Mouse (Mus musculus) gastrocnemius, postnatal 25 days (tissue): ENCODE measurements around the gene Lrrc25. TPM values are rescaled to one million over a fixed set of nuclear protein-coding genes. Genes with fewer than 3 reads are reported as not detected.

Experiments used
- DNase-seq: peaks from one replicate; pipeline ENCODE4 v3.0.0; 2022
- total RNA-seq, 2 experiments: library from RNA; stranded (reverse); gene quantifications; 1 replicate in 1 of 2; 2 replicates in 1 of 2; pipeline ENCODE4 v1.2.3; 2021

Lrrc25 gene
- total RNA-seq, 2 experiments from 2014 or later = 0.54 to 0.56 TPM

DNA sequence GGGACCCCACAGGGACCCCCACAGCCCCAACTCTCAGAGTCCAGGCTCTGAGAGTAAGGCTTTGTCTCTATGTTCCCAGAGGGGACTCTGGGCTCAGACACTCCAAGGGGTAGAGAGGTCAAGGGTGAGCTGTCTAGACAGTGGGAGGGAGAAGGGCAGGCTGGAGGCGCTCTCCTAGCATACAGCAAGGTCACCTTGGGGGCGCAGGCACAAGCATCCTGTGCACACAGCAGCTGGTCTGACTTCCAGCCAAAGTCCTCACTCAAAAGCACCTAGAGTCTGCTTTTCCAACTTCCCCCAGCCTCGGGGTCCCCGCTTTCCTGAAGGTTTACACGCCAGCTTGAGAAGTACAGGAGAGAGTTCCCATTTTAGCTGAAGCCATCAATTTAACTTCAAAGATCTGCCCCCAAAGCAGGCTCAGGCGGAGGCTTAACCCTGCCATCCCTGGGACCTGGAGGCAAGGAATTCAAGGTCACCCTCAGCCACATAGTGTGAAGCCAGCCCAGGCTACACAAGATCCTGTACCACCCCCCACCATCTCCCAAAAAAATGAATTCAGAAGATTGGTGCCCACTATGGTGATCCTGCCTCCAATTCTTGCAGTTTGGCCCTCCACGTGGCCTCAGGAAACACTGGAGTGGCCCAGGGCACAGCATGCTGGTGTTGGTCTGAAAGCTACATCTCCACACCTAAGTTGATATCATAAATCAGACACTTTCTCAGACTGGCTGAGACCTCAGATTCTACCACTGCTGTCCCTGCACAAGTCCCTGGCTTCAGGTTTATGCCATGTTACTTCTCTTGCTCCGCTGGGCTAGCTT is 31.6 kb downstream of the Lrrc25 start:
- no peak for DNase-seq

DNA sequence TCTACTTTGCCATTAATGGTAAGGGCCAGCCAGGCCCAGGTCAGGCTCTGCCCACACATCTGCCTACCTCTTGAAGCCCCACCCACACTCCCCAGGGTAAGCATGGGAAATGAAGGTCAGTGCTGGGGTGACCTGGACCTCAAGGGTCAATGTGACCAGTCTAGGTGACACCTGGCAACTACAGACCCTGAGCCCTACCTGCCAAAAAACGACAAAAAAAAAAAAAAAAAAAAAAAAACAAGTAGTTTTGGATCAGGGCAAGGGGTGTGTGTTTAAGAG is 32.1 kb downstream of the Lrrc25 start:
- no peak for DNase-seq

DNA sequence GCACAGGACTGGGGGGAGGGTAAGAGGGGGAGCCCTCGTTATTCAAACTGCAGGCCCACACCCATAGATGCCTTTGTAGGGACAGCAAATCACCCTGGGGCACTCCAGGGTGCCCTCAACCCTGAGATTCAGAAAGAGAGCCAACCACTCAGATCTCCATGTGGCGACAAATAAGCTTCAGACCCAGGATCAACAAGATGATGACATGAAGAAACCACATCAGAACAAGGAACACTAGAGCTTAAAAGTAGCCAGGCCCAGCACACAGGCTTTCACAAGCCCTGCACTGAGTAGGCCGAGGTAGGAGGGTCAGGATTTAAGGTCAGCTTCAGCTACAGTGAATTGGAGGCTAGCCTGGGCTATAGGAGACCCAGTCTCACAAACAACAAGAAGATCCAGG is 33.0 kb downstream of the Lrrc25 start:
- no peak for DNase-seq

DNA sequence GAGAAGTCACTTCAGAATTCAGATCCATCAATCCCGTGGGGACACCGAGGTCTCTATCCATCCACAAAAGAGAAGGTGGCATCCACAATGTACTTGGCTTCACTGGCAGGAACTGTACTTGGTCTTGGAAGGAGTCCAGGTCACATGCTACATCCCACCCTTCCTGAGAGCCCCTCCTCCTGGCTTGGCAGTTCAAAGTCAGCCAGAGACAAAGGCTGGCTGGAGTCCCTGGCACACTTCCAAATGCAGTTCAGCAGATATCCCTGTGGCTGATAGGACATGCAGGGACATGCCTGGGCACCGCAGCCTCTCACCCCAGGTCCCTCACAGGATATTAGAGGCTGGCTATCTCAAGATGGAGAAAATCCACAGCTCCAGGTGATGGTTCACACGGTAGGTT is 33.4 kb downstream of the Lrrc25 start:
- peak; percentile 70 for DNase-seq

DNA sequence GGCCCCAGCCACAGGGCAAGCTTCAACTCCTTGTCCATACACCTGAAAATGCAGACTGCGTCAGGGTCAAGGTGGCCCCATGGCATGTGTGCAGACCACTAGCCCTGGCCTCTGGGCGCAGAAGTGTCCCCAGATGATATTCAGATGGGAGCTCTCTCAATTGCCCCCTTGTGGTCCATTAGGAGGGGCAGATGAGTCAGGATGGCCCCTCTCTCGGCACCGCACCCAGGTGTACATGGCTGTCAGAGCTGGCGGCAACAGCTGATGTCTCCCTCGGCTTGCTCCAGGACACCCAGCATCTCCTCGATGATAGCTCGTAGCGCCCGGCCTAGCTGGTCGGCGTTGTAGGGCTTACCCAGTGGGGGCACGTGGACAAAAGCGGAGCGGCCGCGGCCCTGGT is 34.4 kb downstream of the Lrrc25 start:
- DNase-seq = no peak

DNA sequence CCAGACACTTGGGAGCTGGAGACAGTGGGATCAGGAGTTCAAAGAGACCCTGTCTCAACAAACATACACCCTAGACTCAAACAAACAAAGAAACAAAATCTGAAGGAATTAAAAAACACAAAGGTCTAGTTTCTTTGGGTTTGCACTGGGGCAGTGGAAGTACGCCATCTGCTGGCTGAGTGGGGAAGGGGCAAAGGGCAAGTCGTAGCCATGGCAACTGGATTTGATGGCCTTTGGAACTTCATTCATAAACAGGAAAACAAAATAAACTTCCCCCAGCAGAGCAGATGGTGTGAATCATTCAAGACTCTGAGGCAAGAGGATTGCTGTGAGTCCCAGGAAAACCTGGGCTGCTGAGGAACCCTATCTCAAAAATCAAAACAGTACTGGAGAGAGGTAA is 37.3 kb downstream of the Lrrc25 start:
- no peak for DNase-seq

DNA sequence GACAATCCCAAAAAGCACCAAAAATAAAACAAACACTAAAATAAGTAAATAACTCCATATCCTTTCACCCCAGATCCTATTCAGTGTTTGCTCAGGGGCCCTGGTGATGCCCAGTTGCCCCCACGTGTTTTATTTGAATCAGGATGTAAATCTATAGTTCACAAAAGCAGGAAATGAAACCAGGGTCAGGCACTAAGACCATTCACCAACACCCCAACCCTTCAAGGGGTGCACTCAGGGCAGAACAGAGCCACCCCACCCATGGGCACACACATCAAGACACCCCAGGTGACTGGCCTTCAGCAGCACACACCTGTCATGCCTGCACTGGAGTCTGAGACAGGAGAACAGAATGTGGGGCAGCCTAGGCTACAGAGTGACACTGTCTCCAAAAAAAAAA is 38.2 kb downstream of the Lrrc25 start:
- no peak for DNase-seq

DNA sequence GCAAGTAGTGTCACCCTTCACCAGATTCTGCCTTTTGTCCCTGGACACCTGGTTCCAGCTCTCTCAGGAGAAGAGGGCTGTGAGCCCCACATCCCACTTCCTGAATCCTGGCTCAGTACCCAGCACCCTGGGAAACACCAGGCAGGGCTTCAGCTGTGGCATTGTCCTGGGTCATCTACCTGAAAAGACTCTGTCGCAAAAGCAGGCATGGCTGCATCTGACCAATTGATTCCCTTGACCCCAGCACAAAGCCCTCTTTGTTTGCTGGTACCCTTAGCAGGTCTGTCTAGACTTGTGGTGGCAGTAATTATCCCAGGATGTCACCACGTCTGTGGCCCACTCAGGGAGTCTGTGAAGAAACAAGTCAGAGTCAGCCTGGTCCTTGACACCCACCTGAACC is 39.5 kb downstream of the Lrrc25 start:
- no peak for DNase-seq

DNA sequence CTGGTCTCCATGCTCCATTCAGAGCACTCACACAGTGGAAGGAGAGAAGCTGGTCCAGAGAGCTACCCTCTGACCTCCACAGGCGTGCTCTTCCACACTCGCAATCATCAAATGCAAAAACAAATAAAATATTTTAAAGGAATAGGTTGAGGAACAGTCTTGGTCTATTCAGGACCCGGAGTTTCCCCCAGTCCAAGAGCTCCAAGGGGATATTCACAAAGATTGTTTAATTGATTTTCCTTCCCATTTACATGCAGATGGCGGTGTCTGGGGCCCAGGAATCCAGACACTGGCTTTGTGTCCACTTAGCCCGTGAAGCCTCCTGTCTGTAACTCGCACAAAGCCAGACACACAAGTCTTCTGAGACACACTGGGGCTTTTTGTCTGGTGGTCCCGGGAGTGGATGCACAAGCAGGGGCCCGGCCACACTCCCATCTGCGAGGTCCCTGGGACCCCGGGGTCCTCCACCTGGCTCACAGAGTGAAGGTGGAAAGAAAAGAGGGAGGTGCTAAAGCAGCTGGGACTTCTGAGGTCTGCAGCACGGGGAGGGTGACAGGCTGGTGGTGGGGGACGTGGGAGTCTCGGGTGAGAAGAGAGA is 40.3 kb downstream of the Lrrc25 start:
- no peak for DNase-seq

DNA sequence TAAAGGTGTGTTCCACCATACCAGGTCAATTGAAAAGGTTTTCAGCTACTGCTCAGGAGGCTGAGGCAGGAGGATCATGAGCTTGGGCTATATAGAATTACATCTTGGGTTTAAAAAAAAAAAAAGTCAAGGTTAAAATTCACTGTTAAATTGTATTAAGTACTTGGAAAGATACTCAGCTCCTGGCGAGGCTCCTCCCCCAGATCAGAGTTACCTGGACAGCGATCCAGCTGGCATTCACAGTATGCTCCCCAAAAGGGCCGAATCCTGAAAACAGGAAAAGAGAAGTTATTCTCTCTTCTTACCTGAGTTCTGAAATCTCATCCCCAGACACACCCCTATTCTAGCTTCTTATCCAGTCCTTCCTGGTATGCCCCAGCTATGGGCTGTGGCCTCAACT is 41.3 kb downstream of the Lrrc25 start:
- no peak for DNase-seq

DNA sequence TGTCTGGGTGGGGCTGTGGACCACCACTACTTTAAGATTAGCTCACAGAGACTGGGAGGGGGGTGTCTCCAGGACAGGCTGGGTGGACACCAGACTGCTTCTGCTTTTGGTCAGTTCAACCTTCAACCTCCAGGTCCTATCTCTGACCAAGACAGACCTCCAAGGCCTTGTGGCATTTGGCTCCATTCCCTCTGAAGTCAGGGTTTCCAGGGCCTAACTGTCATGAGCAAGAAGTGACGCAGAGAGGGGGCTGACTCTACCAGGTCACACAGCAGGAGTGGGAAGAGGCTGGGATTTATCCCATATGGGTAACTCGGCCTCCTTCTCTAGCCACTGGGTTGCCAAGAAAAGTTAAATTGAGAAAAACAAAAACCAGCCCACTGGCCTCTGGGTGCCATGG is 41.8 kb downstream of the Lrrc25 start:
- no peak for DNase-seq

DNA sequence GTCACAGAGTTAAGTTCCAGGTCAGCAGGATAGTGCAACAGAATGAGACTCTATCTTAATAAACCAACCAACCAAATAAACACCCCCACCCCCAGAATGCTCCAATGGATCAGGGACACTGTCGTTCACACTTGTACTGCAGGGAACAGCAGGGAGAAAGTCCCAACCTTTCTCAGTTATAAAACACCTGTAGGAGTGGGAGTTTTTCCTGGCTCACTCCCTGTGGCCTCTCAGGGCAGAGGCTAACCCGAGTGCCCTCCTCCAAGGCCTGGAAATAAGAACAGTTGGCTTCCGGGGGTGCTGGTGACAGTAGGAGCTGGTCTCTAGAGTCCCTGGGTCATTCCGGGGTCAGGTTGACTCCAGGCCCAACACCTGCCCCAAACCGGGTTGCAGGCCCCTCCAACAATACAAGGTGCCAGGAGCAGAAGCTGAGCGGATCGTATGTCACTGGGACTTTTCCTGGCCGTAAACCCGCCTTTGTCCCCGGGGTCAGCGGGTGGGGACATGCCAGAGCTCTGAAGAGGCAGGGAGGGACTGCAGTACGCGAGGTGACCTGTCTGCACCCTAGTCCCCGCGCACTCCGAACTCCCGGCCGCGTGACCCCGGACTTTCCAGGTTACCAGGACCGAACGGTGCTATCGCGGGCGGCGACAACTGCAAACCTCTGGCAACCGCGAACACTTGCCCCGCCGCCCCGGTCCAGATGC is 43.1 kb downstream of the Lrrc25 start:
- no peak for DNase-seq

DNA sequence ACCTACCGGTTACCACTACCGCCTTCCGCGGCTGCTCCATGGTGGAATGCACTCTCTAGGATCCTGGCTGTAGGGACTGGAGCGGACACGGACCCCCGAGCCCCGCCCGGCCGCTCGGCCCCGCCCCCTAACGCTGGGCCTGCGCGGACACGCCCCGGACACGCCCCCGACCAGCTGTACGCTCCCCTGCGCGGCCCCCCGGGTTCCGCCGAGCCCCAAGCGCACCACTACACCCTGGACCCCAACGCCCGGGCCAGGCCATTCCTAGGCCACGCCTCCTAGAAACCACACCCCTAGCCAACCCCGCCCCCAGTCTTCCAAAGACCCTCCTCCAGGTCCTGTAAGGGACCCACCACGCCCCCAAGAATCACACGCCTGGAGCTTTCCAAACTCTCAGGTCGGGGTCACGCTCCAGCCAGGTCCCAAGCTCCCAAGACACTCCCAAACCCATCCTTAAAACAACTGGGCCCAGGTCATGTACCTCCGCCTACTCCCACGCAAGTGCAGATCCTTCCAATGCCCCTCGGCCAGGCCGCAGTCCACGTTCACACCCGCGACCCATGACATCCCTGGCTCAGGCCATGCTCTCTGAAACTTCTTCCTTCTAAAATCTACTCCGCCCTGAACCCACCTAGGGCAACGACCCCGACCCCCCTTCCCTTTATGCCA is 43.8 kb downstream of the Lrrc25 start:
- DNase-seq = peak; percentile 93

DNA sequence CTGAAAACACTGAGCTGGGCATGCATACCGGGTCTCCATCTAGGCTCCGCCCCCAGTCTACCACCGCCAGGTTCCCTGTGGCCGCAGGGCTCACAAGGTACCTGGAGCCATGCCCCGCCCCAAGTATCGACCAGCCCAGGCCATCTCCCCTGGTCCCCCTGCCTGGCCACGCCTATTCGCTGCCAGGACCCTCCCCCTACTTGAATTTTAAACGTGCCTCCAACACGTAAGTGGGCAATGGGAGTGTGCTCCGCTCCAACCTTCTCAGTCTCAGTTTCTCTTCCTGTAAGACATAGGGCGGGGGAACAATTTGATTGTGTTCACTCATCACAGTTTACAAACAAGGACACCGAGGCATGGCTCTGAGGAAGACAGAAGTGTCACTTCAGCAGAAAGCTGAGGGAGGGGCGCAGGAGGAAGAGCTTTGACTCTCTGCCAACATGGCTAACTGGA is 44.3 kb downstream of the Lrrc25 start, which contains the start of gene Pgpep1:
Gene Pgpep1 (minus strand): TSS at position 116 of the 453 bp plus-strand sequence.
- no peak for DNase-seq

DNA sequence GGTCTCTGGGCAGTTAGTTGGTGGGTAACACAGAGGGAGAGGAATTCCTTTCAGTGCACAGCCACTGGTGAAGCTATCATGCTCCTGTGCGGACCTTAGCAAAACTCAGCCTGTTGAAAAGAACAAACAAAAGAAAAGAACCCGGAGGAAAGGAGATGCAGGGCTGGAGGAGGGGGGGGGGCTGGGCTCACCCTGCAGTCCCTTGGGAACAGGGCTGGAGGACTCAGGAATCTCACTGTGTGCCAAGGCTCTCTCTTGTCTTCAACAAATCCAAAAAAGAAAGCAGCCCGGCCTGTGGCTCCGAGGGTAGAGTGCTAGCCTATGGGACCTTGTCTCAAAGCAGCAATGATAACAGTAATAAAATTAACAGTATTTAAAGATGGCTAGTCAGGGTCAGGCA is 47.7 kb downstream of the Lrrc25 start:
- no peak for DNase-seq

DNA sequence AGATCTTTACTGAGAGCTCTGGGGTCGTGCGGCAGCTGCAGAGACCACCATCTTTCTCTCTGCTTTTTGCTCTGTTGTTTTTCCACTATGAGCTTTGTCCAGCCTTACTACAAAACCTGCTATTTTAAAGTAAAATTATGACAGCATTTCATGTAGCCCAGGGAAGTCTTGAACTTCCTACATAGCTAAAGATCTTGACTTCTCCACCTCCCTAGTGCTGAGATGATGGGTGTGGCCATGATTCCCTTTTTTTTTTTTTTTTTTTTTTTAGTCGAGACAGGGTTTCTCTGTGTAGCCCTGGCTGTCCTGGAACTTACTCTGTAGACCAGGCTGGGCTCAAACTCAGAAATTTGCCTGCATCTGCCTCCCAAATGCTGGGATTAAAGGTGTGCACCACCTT is 48.7 kb downstream of the Lrrc25 start:
- no peak for DNase-seq

DNA sequence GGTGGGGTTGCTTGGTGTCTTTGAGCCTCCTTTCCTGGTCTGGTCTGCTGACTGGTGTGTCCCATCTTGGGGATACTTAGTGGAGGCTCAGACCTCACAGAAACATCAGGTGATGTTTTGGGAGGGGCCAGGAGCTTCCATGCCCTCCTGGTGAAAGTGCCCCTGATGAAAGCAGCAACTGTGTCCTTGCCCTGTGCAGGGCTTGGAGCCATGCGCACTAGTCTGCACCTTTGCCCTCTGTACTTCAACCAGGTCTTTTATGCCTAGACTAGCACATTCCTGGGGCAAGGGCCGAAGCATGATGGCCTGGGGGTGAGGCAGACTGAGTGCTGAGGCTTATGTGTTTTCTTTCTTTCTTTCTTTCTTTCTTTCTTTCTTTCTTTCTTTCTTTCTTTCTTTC is 49.6 kb downstream of the Lrrc25 start:
- no peak for DNase-seq

DNA sequence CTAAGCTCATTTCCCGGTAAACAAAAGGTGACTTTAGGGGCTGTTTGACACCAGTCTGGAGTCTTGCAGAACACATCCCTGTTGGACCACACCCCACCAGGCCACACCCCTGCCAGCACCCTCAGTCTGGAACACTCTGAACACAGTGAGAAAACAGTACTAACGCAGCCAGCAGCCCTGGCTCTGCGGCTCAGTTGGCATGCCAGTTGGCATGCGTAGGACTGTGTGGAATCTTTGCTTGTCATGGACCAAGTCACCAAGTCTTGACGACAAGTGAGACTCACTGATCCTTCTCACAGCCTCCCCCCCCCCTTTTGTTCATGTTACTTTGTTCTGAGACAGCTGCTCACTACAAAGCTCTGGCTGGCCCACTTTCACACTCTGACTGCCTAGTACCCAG is 51.1 kb downstream of the Lrrc25 start:
- peak; percentile 84 for DNase-seq

Other genes with a start within 250 kb of the Lrrc25 start
- gene Comp, start 242.6 kb upstream of the Lrrc25 start, total RNA-seq = 10 to 100 TPM in 1 of 2 experiments, 1 to 10 TPM in 1; 5.9 to 14.7 TPM
- gene Crtc1, start 176.6 kb upstream of the Lrrc25 start, total RNA-seq = 1 to 10 TPM; 6.1 to 6.4 TPM
- 1 to 10 TPM; 4.9 to 6.1 TPM for gene Klhl26, start 139.2 kb upstream of the Lrrc25 start, total RNA-seq
- not detected for gene Tmem59l, start 128.8 kb upstream of the Lrrc25 start, total RNA-seq
- 1 to 10 TPM; 1.7 to 3.8 TPM for gene Crlf1, start 123.0 kb upstream of the Lrrc25 start, total RNA-seq
- gene Rex1bd, start 109.4 kb upstream of the Lrrc25 start, total RNA-seq = 100 to 1,000 TPM; 112 to 120 TPM
- gene Uba52, start 105.4 kb upstream of the Lrrc25 start, total RNA-seq = 100 to 1,000 TPM; 785 to 797 TPM
- 100 to 1,000 TPM; 100 to 104 TPM for gene Fkbp8, start 88.4 kb upstream of the Lrrc25 start, total RNA-seq
- gene Kxd1, start 88.2 kb upstream of the Lrrc25 start, total RNA-seq = 10 to 100 TPM; 70.9 to 71.9 TPM
- 10 to 100 TPM in 1 of 2 experiments, 1 to 10 TPM in 1; 8.1 to 19.3 TPM for gene Ell, start 76.7 kb upstream of the Lrrc25 start, total RNA-seq
- 10 to 100 TPM in 1 of 2 experiments, 1 to 10 TPM in 1; 4.7 to 10.3 TPM for gene Isyna1, start 21.8 kb upstream of the Lrrc25 start, total RNA-seq
- 10 to 100 TPM; 15.4 to 20.0 TPM for gene Ssbp4, start 7.3 kb upstream of the Lrrc25 start, total RNA-seq
- under 1 TPM in 1 of 2 experiments, not detected in 1; 0.33 TPM for gene Gdf15, start 16.3 kb downstream of the Lrrc25 start, total RNA-seq
- 10 to 100 TPM; 18.6 to 22.6 TPM for gene Pgpep1, start 44.2 kb downstream of the Lrrc25 start, total RNA-seq
- 10 to 100 TPM; 57.7 to 66.0 TPM for gene Lsm4, start 57.1 kb downstream of the Lrrc25 start, total RNA-seq
- gene Jund, start 82.8 kb downstream of the Lrrc25 start, total RNA-seq = 10 to 100 TPM; 54.5 to 68.6 TPM
- gene Iqcn, start 87.3 kb downstream of the Lrrc25 start, total RNA-seq = not detected
- gene Gm3336, start 102.4 kb downstream of the Lrrc25 start, total RNA-seq = not detected
- gene Pde4c, start 107.6 kb downstream of the Lrrc25 start, total RNA-seq = 1 to 10 TPM; 1.6 to 2.3 TPM
- gene Rab3a, start 138.5 kb downstream of the Lrrc25 start, total RNA-seq = 10 to 100 TPM; 40.0 to 40.4 TPM
- gene Mpv17l2, start 144.8 kb downstream of the Lrrc25 start, total RNA-seq = 10 to 100 TPM; 19.6 to 25.6 TPM
- 10 to 100 TPM; 13.1 to 18.7 TPM for gene Pik3r2, start 160.6 kb downstream of the Lrrc25 start, total RNA-seq
- gene Mast3, start 188.9 kb downstream of the Lrrc25 start, total RNA-seq = 1 to 10 TPM; 2.4 to 3.4 TPM
- gene Il12rb1, start 192.3 kb downstream of the Lrrc25 start, total RNA-seq = not detected
- gene Arrdc2, start 223.6 kb downstream of the Lrrc25 start, total RNA-seq = 10 to 100 TPM; 21.7 to 39.3 TPM
- gene Kcnn1, start 247.1 kb downstream of the Lrrc25 start, total RNA-seq = 10 to 100 TPM; 11.8 to 14.4 TPM